Mouse (Mus musculus): ENCODE measurements around the gene Nfia. TPM values are rescaled to one million over a fixed set of nuclear protein-coding genes. Genes with fewer than 3 reads are reported as not detected.

The Nfia gene
- polyA plus RNA-seq, 1 experiment from 2014 or later = 33.7 TPM

DNA sequence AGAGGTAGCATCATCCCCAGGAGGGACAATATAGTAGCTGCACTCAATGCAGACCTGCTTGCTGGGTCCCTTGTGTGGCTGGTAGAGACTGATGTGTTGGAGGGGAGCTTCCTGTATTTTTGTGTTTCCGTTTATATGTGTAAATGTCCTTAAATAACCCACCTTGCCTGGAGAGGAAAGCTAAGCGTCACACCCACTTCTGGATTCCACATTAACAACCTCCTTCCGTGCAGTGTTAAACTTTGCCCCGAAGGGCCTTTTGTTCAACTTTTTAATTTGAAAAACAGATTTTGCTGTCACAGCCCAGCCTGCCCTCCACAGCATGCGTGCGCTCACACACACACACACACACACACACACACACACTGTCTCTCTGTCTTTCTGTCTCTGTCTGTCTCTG lies 333.4 kb downstream of the Nfia start:
- H3K4me2 ChIP-seq = peak overlapping the region; percentile 6; the same call in 1 of the 2 replicates
- H3K27me3 ChIP-seq (ENCODE audit: control insufficient read depth, insufficient read depth, low read length) = no peaks in the 10 kb centered on the region
- H3K27ac ChIP-seq (ENCODE audit: low read depth, low read length) = peak overlapping the region; percentile 41; the same call in 1 of the 2 replicates
- no peaks in the 10 kb centered on the region; the same call in 1 of the 2 replicates for H3K36me3 ChIP-seq (ENCODE audit: control insufficient read depth, insufficient read depth, low read length)
- no peak overlapping the region for H3K4me3 ChIP-seq (ENCODE audit: low read depth, low read length)
- no peak for ATAC-seq (replicated peaks; ENCODE audit: insufficient number of reproducible peaks, low FRiP score, low TSS enrichment)
- no peaks in the 10 kb centered on the region for H3K9me3 ChIP-seq (replicated peaks; ENCODE audit: control insufficient read depth, low read length)
- peaks cover 37% of the 10 kb centered on the region for H3K4me1 ChIP-seq (ENCODE audit: control insufficient read depth, insufficient read depth, low read length)
- H3K9ac ChIP-seq (ENCODE audit: low read depth, low read length) = no peak overlapping the region
- 67% methylated on average over 6 of the region's 6 CpGs for WGBS (ENCODE audit: insufficient replicate concordance)

DNA sequence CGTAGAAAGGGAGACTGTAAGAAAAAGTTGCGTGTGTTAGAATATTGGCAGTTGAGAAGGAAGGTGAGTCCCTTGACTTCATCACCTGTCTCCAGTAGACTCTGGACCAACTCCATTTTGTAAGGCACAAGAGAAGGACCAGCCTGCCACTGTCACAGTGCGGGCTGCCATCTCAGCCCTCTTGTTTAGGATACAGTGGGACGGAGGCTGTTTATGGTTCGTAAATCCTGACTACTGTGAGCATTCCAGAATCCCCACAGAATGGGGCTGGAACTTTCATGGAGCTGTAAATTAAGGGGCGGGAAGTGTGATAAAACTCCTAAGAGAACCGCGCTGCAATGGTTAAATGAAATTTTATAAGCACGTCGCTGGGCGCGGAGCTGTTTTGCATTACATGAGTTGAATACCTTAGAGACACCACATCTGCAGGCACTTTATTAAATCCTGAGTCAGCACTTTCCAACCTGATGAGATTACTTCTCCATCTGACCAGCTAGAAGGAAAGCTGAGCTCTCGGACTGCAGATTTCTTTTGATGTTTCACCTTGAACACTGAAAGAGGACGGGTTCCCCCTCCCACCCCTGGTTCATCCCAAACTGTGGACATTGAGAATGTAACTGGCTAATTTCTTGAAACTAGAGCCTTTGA lies 334.0 kb downstream of the Nfia start:
- H3K9me3 ChIP-seq (replicated peaks; ENCODE audit: control insufficient read depth, low read length) = no peaks in the 10 kb centered on the region
- peaks cover 32% of the 10 kb centered on the region for H3K4me1 ChIP-seq (ENCODE audit: control insufficient read depth, insufficient read depth, low read length)
- H3K27ac ChIP-seq (ENCODE audit: low read depth, low read length) = peak overlapping the region; percentile 81; the same call in 1 of the 2 replicates
- H3K9ac ChIP-seq (ENCODE audit: low read depth, low read length) = peak overlapping the region; percentile 34; the same call in 1 of the 2 replicates
- peak overlapping the region; percentile 6 for H3K4me2 ChIP-seq
- WGBS (ENCODE audit: insufficient replicate concordance) = 32% methylated on average over 14 of the region's 14 CpGs
- H3K4me3 ChIP-seq (ENCODE audit: low read depth, low read length) = no peak overlapping the region
- ATAC-seq (replicated peaks; ENCODE audit: insufficient number of reproducible peaks, low FRiP score, low TSS enrichment) = no peak
- no peaks in the 10 kb centered on the region for H3K27me3 ChIP-seq (ENCODE audit: control insufficient read depth, insufficient read depth, low read length)
- no peaks in the 10 kb centered on the region; the same call in 1 of the 2 replicates for H3K36me3 ChIP-seq (ENCODE audit: control insufficient read depth, insufficient read depth, low read length)

DNA sequence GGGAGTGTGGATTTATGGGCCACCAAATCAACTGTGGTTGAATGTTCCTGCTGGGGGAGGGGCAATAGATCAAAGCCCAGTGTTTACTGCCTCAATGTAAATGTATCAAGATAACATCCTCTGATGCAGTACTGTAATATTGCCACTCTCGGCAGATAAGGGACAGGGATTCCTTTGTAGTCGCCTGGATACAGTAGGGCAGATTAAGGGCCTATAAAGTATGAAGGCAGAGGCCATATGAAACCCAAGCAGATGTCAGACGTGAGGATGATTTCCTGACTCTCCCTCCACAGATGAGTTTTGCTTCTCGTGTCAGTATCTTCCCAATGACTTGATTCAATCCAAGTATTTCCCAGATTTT lies 334.5 kb downstream of the Nfia start:
- Histone ChIP-seq H3K27me3 (ENCODE audit: control insufficient read depth, insufficient read depth, low read length) (no peaks in the 10 kb centered on the region), H3K4me2 (no peak overlapping the region), H3K9ac (ENCODE audit: low read depth, low read length) (no peak overlapping the region), H3K36me3 (ENCODE audit: control insufficient read depth, insufficient read depth, low read length) (no peaks in the 10 kb centered on the region; the same call in 1 of the 2 replicates), H3K4me1 (ENCODE audit: control insufficient read depth, insufficient read depth, low read length) (peaks cover 28% of the 10 kb centered on the region), H3K27ac (ENCODE audit: low read depth, low read length) (peak overlapping the region; percentile 81; the same call in 1 of the 2 replicates), H3K4me3 (ENCODE audit: low read depth, low read length) (no peak overlapping the region), H3K9me3 (replicated peaks; ENCODE audit: control insufficient read depth, low read length) (no peaks in the 10 kb centered on the region)
- no peak for ATAC-seq (replicated peaks; ENCODE audit: insufficient number of reproducible peaks, low FRiP score, low TSS enrichment)
- WGBS (ENCODE audit: insufficient replicate concordance) = 23% methylated on average over 4 of the region's 4 CpGs

DNA sequence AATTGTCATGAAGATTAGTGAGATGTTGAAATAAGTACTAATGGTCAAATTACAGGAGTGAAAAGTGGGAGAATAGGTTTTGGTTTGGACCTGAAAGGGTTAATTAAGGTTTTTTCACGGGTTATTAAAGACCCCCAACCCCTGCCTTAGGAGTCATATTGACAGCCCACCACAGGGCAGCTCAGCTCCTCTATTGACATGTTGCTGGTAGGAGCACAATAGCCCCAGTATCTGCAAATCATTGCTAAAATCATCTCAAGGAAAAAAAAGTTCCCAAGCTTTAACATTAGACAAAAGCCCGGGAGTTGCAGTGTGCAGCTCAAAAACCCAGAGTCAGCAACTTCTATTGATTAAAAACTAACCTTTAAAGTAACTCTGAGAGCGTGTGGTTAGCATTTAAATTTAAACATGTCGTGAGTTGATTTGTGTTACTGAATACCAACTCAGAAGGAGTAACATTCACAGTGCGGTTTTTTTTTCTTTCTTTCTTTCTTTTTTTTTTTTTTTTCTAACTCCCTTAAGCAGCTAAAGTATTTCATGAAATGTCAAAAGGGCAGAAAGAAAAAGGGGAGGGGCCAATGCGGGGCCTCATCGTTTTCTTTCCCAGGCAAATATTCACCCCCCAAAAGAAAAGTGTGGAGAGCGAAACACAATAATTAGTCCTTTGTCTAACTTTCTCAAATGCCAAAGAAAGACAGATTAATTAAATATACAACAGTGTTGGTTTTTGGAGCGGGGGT lies 335.6 kb downstream of the Nfia start:
- Histone ChIP-seq H3K4me3 (ENCODE audit: low read depth, low read length) (no peak overlapping the region), H3K27ac (ENCODE audit: low read depth, low read length) (peak overlapping the region; percentile 81), H3K36me3 (ENCODE audit: control insufficient read depth, insufficient read depth, low read length) (no peaks in the 10 kb centered on the region; the same call in 1 of the 2 replicates), H3K4me2 (no peak overlapping the region), H3K9ac (ENCODE audit: low read depth, low read length) (no peak overlapping the region), H3K4me1 (ENCODE audit: control insufficient read depth, insufficient read depth, low read length) (peaks cover 33% of the 10 kb centered on the region), H3K9me3 (replicated peaks; ENCODE audit: control insufficient read depth, low read length) (no peaks in the 10 kb centered on the region), H3K27me3 (ENCODE audit: control insufficient read depth, insufficient read depth, low read length) (no peaks in the 10 kb centered on the region)
- WGBS (ENCODE audit: insufficient replicate concordance) = 33% methylated on average over 9 of the region's 9 CpGs
- ATAC-seq (replicated peaks; ENCODE audit: insufficient number of reproducible peaks, low FRiP score, low TSS enrichment) = no peak

DNA sequence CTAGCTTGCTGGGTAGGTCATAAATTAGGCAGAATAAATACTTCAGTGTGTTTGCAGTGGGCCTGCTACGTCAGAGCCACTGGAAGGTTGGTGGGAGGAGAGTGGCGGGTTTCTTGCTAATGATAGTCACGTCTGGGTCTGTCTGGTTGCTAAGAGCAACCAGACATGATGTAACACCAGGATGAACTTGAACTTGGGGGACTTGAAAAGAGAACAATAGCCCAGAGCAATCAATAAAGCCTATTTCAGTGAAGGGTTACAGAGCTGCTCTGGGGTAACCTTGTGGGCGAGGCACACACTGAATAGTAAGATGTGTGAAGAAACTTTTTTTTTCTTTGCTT lies 336.1 kb downstream of the Nfia start:
- H3K27me3 ChIP-seq (ENCODE audit: control insufficient read depth, insufficient read depth, low read length) = no peaks in the 10 kb centered on the region
- peak overlapping the region; percentile 81 for H3K27ac ChIP-seq (ENCODE audit: low read depth, low read length)
- peaks cover 38% of the 10 kb centered on the region for H3K4me1 ChIP-seq (ENCODE audit: control insufficient read depth, insufficient read depth, low read length)
- whole genome bisulfite sequencing (ENCODE audit: insufficient replicate concordance) = 18% methylated on average over 4 of the region's 4 CpGs
- no peak overlapping the region for H3K4me2 ChIP-seq
- no peaks in the 10 kb centered on the region; the same call in 1 of the 2 replicates for H3K36me3 ChIP-seq (ENCODE audit: control insufficient read depth, insufficient read depth, low read length)
- peak; percentile 58; the same call in 1 of the 2 replicates for ATAC-seq (replicated peaks; ENCODE audit: insufficient number of reproducible peaks, low FRiP score, low TSS enrichment)
- no peak overlapping the region for H3K4me3 ChIP-seq (ENCODE audit: low read depth, low read length)
- H3K9ac ChIP-seq (ENCODE audit: low read depth, low read length) = no peak overlapping the region
- no peaks in the 10 kb centered on the region for H3K9me3 ChIP-seq (replicated peaks; ENCODE audit: control insufficient read depth, low read length)

DNA sequence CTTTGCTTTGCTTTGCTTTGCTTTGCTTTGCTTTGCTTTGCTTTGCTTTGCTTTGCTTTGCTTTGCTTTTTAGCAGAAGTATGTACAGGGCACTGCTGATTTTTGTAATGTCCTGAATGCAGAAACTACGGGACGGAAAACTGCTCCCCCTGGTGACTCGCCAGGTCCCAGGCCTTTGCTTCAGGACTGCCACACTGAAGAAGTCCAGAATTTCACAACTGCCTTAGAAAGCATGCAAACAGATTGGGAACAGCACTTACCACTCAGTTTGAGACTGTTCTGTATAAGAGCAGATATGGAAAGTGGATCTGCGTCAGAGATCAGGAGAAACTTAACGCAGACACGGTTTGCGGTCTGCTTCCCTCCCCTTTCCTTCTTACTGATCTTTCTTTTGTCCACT lies 336.5 kb downstream of the Nfia start:
- H3K4me3 ChIP-seq (ENCODE audit: low read depth, low read length) = no peak overlapping the region
- peaks cover 39% of the 10 kb centered on the region for H3K4me1 ChIP-seq (ENCODE audit: control insufficient read depth, insufficient read depth, low read length)
- H3K27ac ChIP-seq (ENCODE audit: low read depth, low read length) = peak overlapping the region; percentile 81
- no peak overlapping the region for H3K9ac ChIP-seq (ENCODE audit: low read depth, low read length)
- no peak overlapping the region for H3K4me2 ChIP-seq
- no peaks in the 10 kb centered on the region for H3K9me3 ChIP-seq (replicated peaks; ENCODE audit: control insufficient read depth, low read length)
- no peaks in the 10 kb centered on the region; the same call in 1 of the 2 replicates for H3K36me3 ChIP-seq (ENCODE audit: control insufficient read depth, insufficient read depth, low read length)
- 11% methylated on average over 7 of the region's 7 CpGs for WGBS (ENCODE audit: insufficient replicate concordance)
- no peaks in the 10 kb centered on the region for H3K27me3 ChIP-seq (ENCODE audit: control insufficient read depth, insufficient read depth, low read length)
- no peak; the same call in 1 of the 2 replicates for ATAC-seq (replicated peaks; ENCODE audit: insufficient number of reproducible peaks, low FRiP score, low TSS enrichment)

DNA sequence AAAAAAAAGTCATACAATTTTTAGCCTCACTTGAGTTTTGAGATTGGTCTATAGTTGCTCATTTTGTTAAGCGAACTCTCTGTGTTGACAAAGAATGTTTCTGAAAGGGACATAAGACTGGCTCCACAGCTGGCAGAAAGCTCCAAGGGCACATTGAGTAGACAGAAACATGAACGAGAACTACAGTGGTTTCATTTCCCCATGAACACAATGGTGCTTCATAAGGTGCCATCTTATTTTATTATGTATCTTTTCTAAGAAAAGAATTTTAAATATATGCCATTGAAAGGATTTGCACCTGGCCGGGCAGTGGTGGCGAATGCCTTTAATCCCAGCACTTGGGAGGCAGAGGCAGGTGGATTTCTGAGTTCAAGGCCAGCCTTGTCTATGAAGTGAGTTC lies 337.4 kb downstream of the Nfia start:
- ATAC-seq (replicated peaks; ENCODE audit: insufficient number of reproducible peaks, low FRiP score, low TSS enrichment) = no peak
- no peaks in the 10 kb centered on the region for H3K9me3 ChIP-seq (replicated peaks; ENCODE audit: control insufficient read depth, low read length)
- no peak overlapping the region for H3K4me3 ChIP-seq (ENCODE audit: low read depth, low read length)
- H3K9ac ChIP-seq (ENCODE audit: low read depth, low read length) = no peak overlapping the region
- H3K4me2 ChIP-seq = no peak overlapping the region
- 86% methylated on average over 4 of the region's 4 CpGs for WGBS (ENCODE audit: insufficient replicate concordance)
- no peaks in the 10 kb centered on the region; the same call in 1 of the 2 replicates for H3K36me3 ChIP-seq (ENCODE audit: control insufficient read depth, insufficient read depth, low read length)
- no peaks in the 10 kb centered on the region for H3K27me3 ChIP-seq (ENCODE audit: control insufficient read depth, insufficient read depth, low read length)
- H3K4me1 ChIP-seq (ENCODE audit: control insufficient read depth, insufficient read depth, low read length) = peaks cover 39% of the 10 kb centered on the region
- peak overlapping the region; percentile 81; the same call in 1 of the 2 replicates for H3K27ac ChIP-seq (ENCODE audit: low read depth, low read length)

DNA sequence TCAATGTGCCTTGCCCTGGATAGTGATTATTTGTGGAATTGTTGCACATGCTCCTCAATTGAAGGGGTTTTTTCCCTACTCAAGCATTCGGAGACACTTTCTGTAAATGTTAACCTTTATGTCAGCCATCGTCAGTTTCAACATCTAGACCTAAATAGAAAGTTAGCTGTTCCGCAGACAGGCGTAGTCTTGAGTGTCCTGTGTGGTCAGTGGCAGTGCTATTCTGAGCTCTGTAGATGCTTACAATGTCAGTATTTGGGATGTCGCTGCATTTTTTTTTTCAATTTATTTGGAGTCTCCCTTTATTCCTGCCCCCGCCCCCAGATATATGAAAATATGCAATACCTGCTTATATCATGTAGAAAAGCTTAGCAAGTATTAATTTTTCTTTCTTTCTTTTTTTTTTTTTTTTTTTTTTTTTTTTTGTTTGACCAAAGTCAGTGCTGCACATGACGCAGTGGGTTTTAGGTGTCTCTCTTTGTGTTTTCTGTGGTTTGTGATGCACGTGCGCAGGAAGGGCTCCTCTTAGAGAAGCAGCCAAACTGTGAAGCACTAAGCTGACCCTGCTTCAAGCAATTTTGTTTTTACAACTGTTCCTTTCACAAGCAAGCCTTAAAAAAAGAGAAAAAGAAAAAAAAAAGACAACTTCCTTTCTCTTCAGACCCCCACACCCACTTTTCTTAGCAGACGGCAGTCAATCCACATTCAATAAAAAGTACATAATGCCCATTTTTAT lies 340.9 kb downstream of the Nfia start:
- H3K9me3 ChIP-seq (replicated peaks; ENCODE audit: control insufficient read depth, low read length) = no peaks in the 10 kb centered on the region
- no peak overlapping the region for H3K9ac ChIP-seq (ENCODE audit: low read depth, low read length)
- no peaks in the 10 kb centered on the region; the same call in 1 of the 2 replicates for H3K36me3 ChIP-seq (ENCODE audit: control insufficient read depth, insufficient read depth, low read length)
- peak overlapping the region; percentile 36 for H3K4me2 ChIP-seq
- 64% methylated on average over 10 of the region's 10 CpGs for WGBS (ENCODE audit: insufficient replicate concordance)
- H3K27me3 ChIP-seq (ENCODE audit: control insufficient read depth, insufficient read depth, low read length) = no peaks in the 10 kb centered on the region
- H3K4me3 ChIP-seq (ENCODE audit: low read depth, low read length) = no peak overlapping the region
- no peak for ATAC-seq (replicated peaks; ENCODE audit: insufficient number of reproducible peaks, low FRiP score, low TSS enrichment)
- no peak overlapping the region for H3K27ac ChIP-seq (ENCODE audit: low read depth, low read length)
- H3K4me1 ChIP-seq (ENCODE audit: control insufficient read depth, insufficient read depth, low read length) = peaks cover 14% of the 10 kb centered on the region; the same call in 1 of the 2 replicates

Data from heart, embryonic 11.5 days (tissue).